Mouse (Mus musculus): Measurements from ENCODE around the gene Nsun2.

DNA sequence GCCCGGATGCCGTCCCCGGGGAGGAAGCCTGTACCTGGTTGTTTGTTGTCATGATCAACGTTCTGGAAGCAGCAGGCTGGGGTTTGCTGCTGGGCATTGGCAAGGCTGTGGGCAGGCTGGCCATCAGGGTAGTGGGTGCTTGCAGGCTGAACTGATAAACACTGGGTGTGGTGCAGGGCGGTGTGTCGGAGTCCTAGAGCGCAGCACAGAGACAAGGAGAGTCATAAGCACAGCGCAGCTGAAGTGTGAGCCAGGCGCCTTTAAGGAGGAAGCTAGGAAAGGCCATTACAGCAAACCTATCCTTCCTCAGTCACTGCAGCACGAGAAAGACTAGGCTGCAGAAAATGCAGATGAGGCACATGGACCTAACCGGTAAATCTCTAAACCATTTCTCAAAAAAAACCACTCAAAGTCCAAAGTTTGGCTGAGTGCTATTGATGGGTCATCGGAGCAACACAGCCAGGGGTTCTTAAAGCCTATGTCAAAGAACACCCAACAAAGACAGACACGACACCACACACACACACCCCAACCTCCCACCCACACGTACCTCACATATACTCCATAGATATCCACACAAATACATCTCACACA, 31.3 kb upstream of the Nsun2 start:
- no peak for TF ChIP-seq POLR2A (IDR thresholded peaks at IDR 0.05; ENCODE audit: control insufficient read depth, extremely low read depth, insufficient read depth, low read length, poor library complexity)
- TF ChIP-seq CTCF (IDR thresholded peaks at IDR 0.05; ENCODE audit: borderline replicate concordance, control insufficient read depth, extremely low read depth, insufficient read depth, low read length, poor library complexity) = no peak
